21 mouse cellular contexts compared by ENCODE assay signal in genomic region chr4:133210788-133211390, GRCm38 (mm10). TPM values are rescaled to one million over a fixed set of nuclear protein-coding genes. Genes with fewer than 3 reads are reported as not detected.
DNase-seq lines count a peak whose midpoint lies in the region; ATAC-seq and TF ChIP-seq lines count a peak whose summit lies in the region.
"Had no signal": no experiment of that assay in that cellular context is flagged by ENCODE, and none has a peak within 500 bp of the region (broad histone marks: within the 10 kb centered on the region; RNA-seq: fewer than 3 reads in every experiment).

No protein-coding gene starts in this region.

- no peak for ATAC-seq in CD4-positive, CD25-positive, alpha-beta regulatory T cell, adult 4 months
- ATAC-seq in hindbrain, postnatal 0 days: no peak
- ATAC-seq in hindbrain, embryonic 11.5 days (ENCODE audit: low FRiP score): no peak
- ATAC-seq in liver, embryonic 11.5 days (replicated peaks; ENCODE audit: low FRiP score): no peak
- ATAC-seq: forebrain, postnatal 0 days had no signal

- WGBS in hindbrain, postnatal 0 days: 92% methylated on average over 19 of the region's 19 CpGs
- WGBS in hindbrain, embryonic 11.5 days: 89% methylated on average over 19 of the region's 19 CpGs
- WGBS in liver, embryonic 11.5 days: 88% methylated on average over 19 of the region's 19 CpGs

- no peak overlapping the region for H3K27ac ChIP-seq in hindbrain, postnatal 0 days
- no peak overlapping the region for H3K27ac ChIP-seq in hindbrain, embryonic 11.5 days (ENCODE audit: low read depth, low read length)
- no peak overlapping the region for H3K27ac ChIP-seq in liver, embryonic 11.5 days (ENCODE audit: low read depth, low read length)
- H3K27ac ChIP-seq: forebrain, embryonic 13.5 days; heart, embryonic 13.5 days; hindbrain, embryonic 14.5 days had no signal

- no peak for TF ChIP-seq CTCF in hindbrain, postnatal 0 days (IDR thresholded peaks at IDR 0.05; ENCODE audit: low read depth)

- no peak overlapping the region for H3K4me3 ChIP-seq in hindbrain, postnatal 0 days (ENCODE audit: low read length)
- no peak overlapping the region for H3K4me3 ChIP-seq in hindbrain, embryonic 11.5 days (ENCODE audit: low read depth, low read length)
- H3K4me3 ChIP-seq in liver, embryonic 11.5 days (ENCODE audit: low read depth, low read length): no peak overlapping the region

- H3K27me3 ChIP-seq in hindbrain, postnatal 0 days (ENCODE audit: insufficient read depth, low read length): no peaks in the 10 kb centered on the region
- peaks cover 29% of the 10 kb centered on the region for H3K27me3 ChIP-seq in hindbrain, embryonic 11.5 days (ENCODE audit: control insufficient read depth, insufficient read depth, low read length)
- H3K27me3 ChIP-seq in liver, embryonic 11.5 days (replicated peaks; ENCODE audit: control insufficient read depth, insufficient read depth, low read length): peaks cover 58% of the 10 kb centered on the region

- H3K4me2 ChIP-seq in hindbrain, postnatal 0 days (ENCODE audit: low read depth, low read length): peak overlapping the region; percentile 98; the same call in 1 of the 2 replicates
- no peak overlapping the region for H3K4me2 ChIP-seq in hindbrain, embryonic 11.5 days (replicated peaks; ENCODE audit: low read depth, low read length)
- no peak overlapping the region for H3K4me2 ChIP-seq in liver, embryonic 11.5 days

- peak; percentile 19 for DNase-seq in CD4-positive, CD25-positive, alpha-beta regulatory T cell, adult 2 months (ENCODE audit: low read depth, low spot score)
- peak; percentile 46 to 52 for DNase-seq in cerebellum, postnatal 25 days
- no peak for DNase-seq in cerebellum, postnatal 36 days
- no peak for DNase-seq in hindbrain, postnatal 0 days (ENCODE audit: low spot score)
- DNase-seq in hindbrain, embryonic 11.5 days (ENCODE audit: low spot score): no peak
- DNase-seq in liver, embryonic 11.5 days (ENCODE audit: low spot score): no peak
- DNase-seq: adrenal gland, adult 2 months; adrenal gland, postnatal 25 days; forebrain, postnatal 0 days; gastrocnemius, postnatal 14 days; heart, postnatal 36 days; kidney, adult 11 months; kidney, adult 9 months had no signal

- no peaks in the 10 kb centered on the region for H3K4me1 ChIP-seq in hindbrain, postnatal 0 days (ENCODE audit: insufficient read depth, low read length)
- H3K4me1 ChIP-seq in hindbrain, embryonic 11.5 days (replicated peaks; ENCODE audit: control insufficient read depth, insufficient read depth, low read length): peaks cover 7% of the 10 kb centered on the region; the same call in 1 of the 2 replicates
- peaks cover 8% of the 10 kb centered on the region; the same call in 1 of the 2 replicates for H3K4me1 ChIP-seq in liver, embryonic 11.5 days (replicated peaks; ENCODE audit: control insufficient read depth, insufficient read depth, low read length)

- H3K9ac ChIP-seq in hindbrain, postnatal 0 days (replicated peaks; ENCODE audit: low read length): no peak overlapping the region
- H3K9ac ChIP-seq in hindbrain, embryonic 11.5 days (ENCODE audit: low read depth, low read length): no peak overlapping the region
- no peak overlapping the region for H3K9ac ChIP-seq in liver, embryonic 11.5 days (ENCODE audit: low read depth, low read length)

- H3K9me3 ChIP-seq in hindbrain, postnatal 0 days (ENCODE audit: low read length): no peaks in the 10 kb centered on the region
- no peaks in the 10 kb centered on the region for H3K9me3 ChIP-seq in hindbrain, embryonic 11.5 days (ENCODE audit: control insufficient read depth, low read length)
- H3K9me3 ChIP-seq in liver, embryonic 11.5 days (ENCODE audit: control insufficient read depth, low read length): no peaks in the 10 kb centered on the region
- H3K9me3 ChIP-seq: forebrain, embryonic 13.5 days; heart, embryonic 13.5 days had no signal

- no peaks in the 10 kb centered on the region for H3K36me3 ChIP-seq in hindbrain, postnatal 0 days (ENCODE audit: insufficient read depth, low read length)
- no peaks in the 10 kb centered on the region for H3K36me3 ChIP-seq in hindbrain, embryonic 11.5 days (ENCODE audit: control insufficient read depth, insufficient read depth, low read length)
- H3K36me3 ChIP-seq in liver, embryonic 11.5 days (ENCODE audit: control insufficient read depth, insufficient read depth, low read length): no peaks in the 10 kb centered on the region
- H3K36me3 ChIP-seq: heart, embryonic 13.5 days had no signal

RNA-seq across cellular contexts. Expression of gene Cd164l2, which starts 1.0 kb away (rescaled TPM):
- polyA plus RNA-seq in CD4-positive, CD25-positive, alpha-beta regulatory T cell, adult 4 months (2017; shearing (Covaris generic)): under 1 TPM in 1 of 2 experiments, not detected in 1; 0.54 TPM
- total RNA-seq in hindbrain, postnatal 0 days (2014; rRNA removed): 6.2 and 6.9 TPM in 2 replicates
- polyA plus RNA-seq in hindbrain, postnatal 0 days (2015; fragmentation: Nextera tagmentation; extraction: Ambion mirVana): 9.6 and 11.9 TPM in 2 replicates
- polyA plus RNA-seq in hindbrain, embryonic 11.5 days (2014; fragmentation: Nextera tagmentation; extraction: Ambion mirVana): 0.91 and 0.93 TPM in 2 replicates
- 0.70 and 0.77 TPM in 2 replicates for polyA plus RNA-seq in liver, embryonic 11.5 days (2014; fragmentation: Nextera tagmentation; extraction: Ambion mirVana)
- total RNA-seq: CH12.LX; gastrocnemius, adult 18-20 months; gastrocnemius, postnatal 14 days; heart, adult 8-10 months had no signal

RNA-seq across cellular contexts. Expression of gene Gpr3, which starts 1.4 kb away (rescaled TPM):
- polyA plus RNA-seq in CD4-positive, CD25-positive, alpha-beta regulatory T cell, adult 4 months (2017; shearing (Covaris generic)): not detected
- total RNA-seq in hindbrain, postnatal 0 days (2014; rRNA removed): 7.0 and 7.3 TPM in 2 replicates
- 4.5 and 5.5 TPM in 2 replicates for polyA plus RNA-seq in hindbrain, postnatal 0 days (2015; fragmentation: Nextera tagmentation; extraction: Ambion mirVana)
- 0.19 and 0.50 TPM in 2 replicates for polyA plus RNA-seq in hindbrain, embryonic 11.5 days (2014; fragmentation: Nextera tagmentation; extraction: Ambion mirVana)
- polyA plus RNA-seq in liver, embryonic 11.5 days (2014; fragmentation: Nextera tagmentation; extraction: Ambion mirVana): 0.17 TPM in 1 of 2 replicates, not detected in the other
- total RNA-seq: adrenal gland, postnatal 25 days; gastrocnemius, adult 18-20 months; gastrocnemius, postnatal 14 days; heart, adult 8-10 months had no signal
- polyA plus RNA-seq: intestine, embryonic 14.5 days had no signal

RNA-seq across cellular contexts. Expression of gene Map3k6, which starts 29.7 kb away (rescaled TPM):
- under 1 TPM in 1 of 2 experiments, not detected in 1; 0.62 TPM for polyA plus RNA-seq in CD4-positive, CD25-positive, alpha-beta regulatory T cell, adult 4 months (2017; shearing (Covaris generic))
- 7.2 and 11.7 TPM in 2 replicates for total RNA-seq in hindbrain, postnatal 0 days (2014; rRNA removed)
- 4.7 and 5.8 TPM in 2 replicates for polyA plus RNA-seq in hindbrain, postnatal 0 days (2015; fragmentation: Nextera tagmentation; extraction: Ambion mirVana)
- 2.7 and 3.0 TPM in 2 replicates for polyA plus RNA-seq in hindbrain, embryonic 11.5 days (2014; fragmentation: Nextera tagmentation; extraction: Ambion mirVana)
- polyA plus RNA-seq in liver, embryonic 11.5 days (2014; fragmentation: Nextera tagmentation; extraction: Ambion mirVana): 2.2 and 3.5 TPM in 2 replicates

RNA-seq across cellular contexts. Expression of gene Sytl1, which starts 52.0 kb away (rescaled TPM):
- polyA plus RNA-seq in CD4-positive, CD25-positive, alpha-beta regulatory T cell, adult 4 months (2017; shearing (Covaris generic)): 10 to 100 TPM; 22.1 to 39.4 TPM
- total RNA-seq in hindbrain, postnatal 0 days (2014; rRNA removed): 1.4 TPM in 1 of 2 replicates, not detected in the other
- polyA plus RNA-seq in hindbrain, postnatal 0 days (2015; fragmentation: Nextera tagmentation; extraction: Ambion mirVana): 0.18 and 0.40 TPM in 2 replicates
- polyA plus RNA-seq in hindbrain, embryonic 11.5 days (2014; fragmentation: Nextera tagmentation; extraction: Ambion mirVana): 0.59 and 1.2 TPM in 2 replicates
- 0.39 and 0.52 TPM in 2 replicates for polyA plus RNA-seq in liver, embryonic 11.5 days (2014; fragmentation: Nextera tagmentation; extraction: Ambion mirVana)
- total RNA-seq: forebrain, postnatal 0 days had no signal

Comparison
In these comparisons a context has a peak if more than half of its experiments do, and no peak if none do; other contexts are left out.
1. DNase-seq: peak in CD4-positive, CD25-positive, alpha-beta regulatory T cell, adult 2 months (single experiment) and cerebellum, postnatal 25 days (2 of 2); none in cerebellum, postnatal 36 days (0 of 2), hindbrain, postnatal 0 days (single experiment), hindbrain, embryonic 11.5 days (single experiment) and liver, embryonic 11.5 days (single experiment).